Mouse (Mus musculus): ENCODE measurements around the gene Ptprg. TPM values are rescaled to one million over a fixed set of nuclear protein-coding genes. Genes with fewer than 3 reads are reported as not detected.

Ptprg gene
- total and polyA plus RNA-seq, 3 experiments, result 25.1 to 57.1 (median 54.0) TPM

DNA sequence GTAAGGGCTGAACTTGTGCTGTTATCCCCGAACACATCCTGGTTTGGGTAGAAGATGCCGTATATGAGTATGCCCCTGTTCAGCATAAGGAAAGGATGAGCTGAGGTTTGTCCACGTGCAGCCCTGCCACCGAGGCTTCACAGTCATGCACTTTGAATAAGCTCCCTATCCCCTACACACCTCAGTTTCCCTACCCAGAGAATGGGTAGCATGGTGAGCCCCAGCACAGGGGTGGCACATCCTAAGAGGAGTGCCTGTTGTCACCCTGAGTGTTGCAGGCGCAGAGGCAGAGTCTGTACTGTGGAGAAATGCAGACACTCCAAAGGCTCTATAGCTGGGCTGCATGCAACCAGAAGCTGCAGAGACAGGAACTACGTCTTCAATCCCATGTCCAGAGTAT, 599.4 kb downstream of the Ptprg start:
- DNase-seq, result no peak
- no peak overlapping the region for H3K9ac ChIP-seq (ENCODE audit: low read depth, low read length)
- no peaks in the 10 kb centered on the region for H3K27me3 ChIP-seq (ENCODE audit: control insufficient read depth, insufficient read depth, low read length)
- TF ChIP-seq EP300 (IDR thresholded peaks at IDR 0.05; ENCODE audit: insufficient read depth, low read depth, low read length) (no peak), POLR2A (IDR thresholded peaks at IDR 0.05; ENCODE audit: insufficient read depth, low read depth, low read length) (no peak), CTCF (IDR thresholded peaks at IDR 0.05) (no peak)
- no peaks in the 10 kb centered on the region for H3K4me1 ChIP-seq (ENCODE audit: control insufficient read depth, insufficient read depth, low read length)
- WGBS, result 94% methylated on average over 6 of the region's 6 CpGs
- H3K36me3 ChIP-seq (ENCODE audit: control insufficient read depth, insufficient read depth, low read length), result no peaks in the 10 kb centered on the region
- no peaks in the 10 kb centered on the region for H3K79me2 ChIP-seq (replicated peaks; ENCODE audit: control insufficient read depth, insufficient read depth, low read length)
- no peak overlapping the region for H3K4me3 ChIP-seq
- intact Hi-C loops (cut with DNase I), result loop anchor here (2.0 kb wide), 1 partner anchor 378 kb away; no protein-coding TSS in a partner anchor
- no peak overlapping the region for H3K27ac ChIP-seq

DNA sequence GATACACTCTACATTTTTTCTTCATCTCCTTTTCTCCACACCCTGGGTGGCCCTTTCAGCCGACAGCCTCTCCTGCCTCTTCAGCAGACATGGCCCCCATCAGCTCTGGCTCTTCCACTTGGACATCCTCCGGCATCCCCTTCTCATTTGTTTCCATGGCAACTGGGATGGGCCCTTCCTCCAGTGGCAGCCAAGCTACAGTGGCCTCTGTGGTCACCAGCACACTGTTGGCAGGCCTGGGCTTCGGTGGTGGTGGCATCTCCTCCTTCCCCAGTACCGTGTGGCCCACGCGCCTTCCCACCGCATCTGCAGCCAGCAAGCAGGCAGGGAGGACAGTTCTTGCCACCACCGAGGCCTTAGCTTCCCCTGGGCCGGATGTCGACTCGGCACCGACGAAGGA, 600.3 kb downstream of the Ptprg start:
- TF ChIP-seq POLR2A (IDR thresholded peaks at IDR 0.05; ENCODE audit: insufficient read depth, low read depth, low read length) (no peak), EP300 (IDR thresholded peaks at IDR 0.05; ENCODE audit: insufficient read depth, low read depth, low read length) (no peak), CTCF (IDR thresholded peaks at IDR 0.05) (no peak)
- Histone ChIP-seq H3K27me3 (ENCODE audit: control insufficient read depth, insufficient read depth, low read length) (no peaks in the 10 kb centered on the region), H3K36me3 (ENCODE audit: control insufficient read depth, insufficient read depth, low read length) (no peaks in the 10 kb centered on the region), H3K9ac (ENCODE audit: low read depth, low read length) (no peak overlapping the region), H3K4me1 (ENCODE audit: control insufficient read depth, insufficient read depth, low read length) (no peaks in the 10 kb centered on the region), H3K27ac (no peak overlapping the region), H3K4me3 (no peak overlapping the region), H3K79me2 (replicated peaks; ENCODE audit: control insufficient read depth, insufficient read depth, low read length) (no peaks in the 10 kb centered on the region)
- intact Hi-C loops (cut with DNase I), result loop anchor here (2.0 kb wide), 1 partner anchor 377 kb away; no protein-coding TSS in a partner anchor
- WGBS, result 90% methylated on average over 13 of the region's 13 CpGs
- DNase-seq, result no peak

DNA sequence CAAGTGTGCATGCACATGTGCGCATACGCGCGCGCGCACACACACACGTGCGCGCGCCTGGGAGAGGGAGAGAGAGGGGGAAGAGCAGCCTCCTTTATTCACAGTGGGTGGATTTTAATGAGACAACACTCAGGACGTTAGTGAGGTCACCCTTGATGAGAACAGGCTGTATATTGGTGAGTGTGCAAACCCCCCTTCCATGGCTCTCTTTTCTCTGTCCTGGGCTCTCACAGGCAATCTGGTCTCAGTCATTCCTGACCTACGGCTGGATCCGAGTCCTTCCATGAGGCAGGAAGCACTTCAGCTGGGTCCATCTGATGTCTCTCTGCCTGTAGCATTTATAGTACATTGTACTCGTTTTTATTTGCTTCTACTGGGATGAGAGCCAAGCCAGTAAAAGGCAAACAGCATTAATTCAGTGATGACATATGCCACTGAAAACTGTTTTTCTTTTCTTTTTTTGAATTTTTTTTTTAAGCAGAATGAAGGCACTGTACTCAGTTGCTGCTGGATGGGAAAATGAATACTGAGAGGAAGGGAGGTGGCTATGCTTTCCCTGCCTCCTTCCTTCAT, 608.5 kb downstream of the Ptprg start:
- DNase-seq, result no peak
- no peaks in the 10 kb centered on the region for H3K4me1 ChIP-seq (ENCODE audit: control insufficient read depth, insufficient read depth, low read length)
- no peak overlapping the region for H3K4me3 ChIP-seq
- H3K27me3 ChIP-seq (ENCODE audit: control insufficient read depth, insufficient read depth, low read length), result no peaks in the 10 kb centered on the region
- H3K9ac ChIP-seq (ENCODE audit: low read depth, low read length), result no peak overlapping the region
- no peak overlapping the region for H3K27ac ChIP-seq
- intact Hi-C loops (cut with DNase I), result no loop called here
- 78% methylated on average over 14 of the region's 14 CpGs for whole genome bisulfite sequencing
- TF ChIP-seq CTCF (IDR thresholded peaks at IDR 0.05) (no peak), EP300 (IDR thresholded peaks at IDR 0.05; ENCODE audit: insufficient read depth, low read depth, low read length) (no peak), POLR2A (IDR thresholded peaks at IDR 0.05; ENCODE audit: insufficient read depth, low read depth, low read length) (no peak)
- H3K36me3 ChIP-seq (ENCODE audit: control insufficient read depth, insufficient read depth, low read length), result no peaks in the 10 kb centered on the region
- H3K79me2 ChIP-seq (replicated peaks; ENCODE audit: control insufficient read depth, insufficient read depth, low read length), result no peaks in the 10 kb centered on the region

DNA sequence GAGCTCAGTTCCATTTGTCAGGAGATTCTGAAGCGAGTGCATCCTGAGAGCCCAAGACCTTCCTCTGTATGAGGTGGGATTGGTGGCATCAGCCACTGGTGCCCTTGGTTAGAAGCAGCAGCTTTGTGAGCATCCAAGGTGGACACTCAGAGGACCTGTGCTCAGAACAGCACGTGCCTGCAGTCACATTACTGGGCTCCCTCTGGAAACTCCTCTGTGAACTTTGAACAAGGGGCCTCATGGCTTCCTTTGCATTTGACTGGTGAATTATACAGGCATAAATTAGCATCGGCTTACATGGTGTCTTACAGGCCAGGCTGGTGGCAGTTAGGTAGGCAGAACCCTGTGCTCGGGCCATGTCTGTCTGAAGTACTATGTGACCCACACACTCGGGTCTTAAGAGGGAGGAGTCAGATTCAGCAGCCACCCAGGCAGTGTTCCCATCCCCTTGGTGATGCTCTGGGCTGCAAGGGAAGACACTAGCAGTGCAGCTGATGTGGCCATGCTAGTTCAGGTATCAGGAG, 609.1 kb downstream of the Ptprg start:
- H3K27me3 ChIP-seq (ENCODE audit: control insufficient read depth, insufficient read depth, low read length), result no peaks in the 10 kb centered on the region
- intact Hi-C loops (cut with DNase I), result no loop called here
- WGBS, result 84% methylated on average over 5 of the region's 5 CpGs
- no peak overlapping the region for H3K9ac ChIP-seq (ENCODE audit: low read depth, low read length)
- TF ChIP-seq CTCF (IDR thresholded peaks at IDR 0.05) (no peak), POLR2A (IDR thresholded peaks at IDR 0.05; ENCODE audit: insufficient read depth, low read depth, low read length) (no peak), EP300 (IDR thresholded peaks at IDR 0.05; ENCODE audit: insufficient read depth, low read depth, low read length) (no peak)
- no peak for DNase-seq
- H3K36me3 ChIP-seq (ENCODE audit: control insufficient read depth, insufficient read depth, low read length), result no peaks in the 10 kb centered on the region
- H3K4me3 ChIP-seq, result no peak overlapping the region
- no peaks in the 10 kb centered on the region for H3K4me1 ChIP-seq (ENCODE audit: control insufficient read depth, insufficient read depth, low read length)
- no peak overlapping the region for H3K27ac ChIP-seq
- no peaks in the 10 kb centered on the region for H3K79me2 ChIP-seq (replicated peaks; ENCODE audit: control insufficient read depth, insufficient read depth, low read length)

DNA sequence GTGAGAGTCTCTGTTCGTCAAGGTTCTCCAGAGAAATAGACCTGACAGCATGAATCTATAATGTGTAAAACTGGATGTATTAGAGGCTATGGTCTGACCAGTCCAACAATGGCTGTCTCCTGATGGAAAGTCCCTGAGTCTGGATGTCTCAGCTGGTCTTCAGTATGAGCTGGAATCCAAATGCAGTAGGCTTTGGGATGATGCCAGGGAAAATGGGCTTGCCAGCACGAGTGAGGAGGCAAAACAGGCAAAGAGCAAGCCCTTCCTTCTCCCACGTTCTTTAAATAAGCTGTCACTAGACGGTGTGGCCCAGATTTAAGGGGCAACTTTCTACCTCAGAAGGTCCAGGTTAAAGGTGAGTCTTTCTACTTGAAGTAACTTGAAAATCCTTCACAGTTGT, 609.9 kb downstream of the Ptprg start:
- intact Hi-C loops (cut with DNase I), result no loop called here

DNA sequence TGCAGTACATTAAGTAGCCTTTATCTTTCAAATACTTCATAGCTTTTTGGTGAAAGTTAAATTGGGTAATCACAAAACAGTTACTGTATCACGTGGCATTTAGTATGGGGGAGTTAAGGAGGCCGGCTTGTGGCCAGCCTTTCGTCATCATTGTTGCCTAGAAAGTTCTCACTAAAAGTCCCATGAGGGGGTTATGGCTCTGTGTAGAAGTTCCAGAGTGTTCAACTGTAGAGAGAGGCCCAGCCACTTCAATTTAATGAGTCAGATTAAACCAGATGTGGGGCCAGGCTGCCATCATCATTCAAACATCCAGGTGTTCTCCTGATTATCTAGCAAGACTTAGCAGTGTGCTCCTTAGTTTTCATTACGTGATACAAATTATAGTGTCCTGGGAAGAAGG, 613.9 kb downstream of the Ptprg start:
- H3K36me3 ChIP-seq (ENCODE audit: control insufficient read depth, insufficient read depth, low read length), result no peaks in the 10 kb centered on the region
- no peak overlapping the region for H3K9ac ChIP-seq (ENCODE audit: low read depth, low read length)
- peak in 1 of 2 experiments; percentile 7 for DNase-seq
- H3K79me2 ChIP-seq (replicated peaks; ENCODE audit: control insufficient read depth, insufficient read depth, low read length), result no peaks in the 10 kb centered on the region
- H3K27me3 ChIP-seq (ENCODE audit: control insufficient read depth, insufficient read depth, low read length), result no peaks in the 10 kb centered on the region
- no peak overlapping the region for H3K4me3 ChIP-seq
- intact Hi-C loops (cut with DNase I), result no loop called here
- H3K4me1 ChIP-seq (ENCODE audit: control insufficient read depth, insufficient read depth, low read length), result no peaks in the 10 kb centered on the region
- TF ChIP-seq CTCF (IDR thresholded peaks at IDR 0.05) (no peak), EP300 (IDR thresholded peaks at IDR 0.05; ENCODE audit: insufficient read depth, low read depth, low read length) (no peak), POLR2A (IDR thresholded peaks at IDR 0.05; ENCODE audit: insufficient read depth, low read depth, low read length) (no peak)
- H3K27ac ChIP-seq, result no peak overlapping the region
- whole genome bisulfite sequencing, result 73% methylated on average over 4 of the region's 4 CpGs

More for the DNA sequence above, 609.9 kb downstream of the Ptprg start:
- H3K4me3 ChIP-seq, result no peak overlapping the region
- peak in 1 of 2 experiments; percentile 9 for DNase-seq
- H3K27me3 ChIP-seq (ENCODE audit: control insufficient read depth, insufficient read depth, low read length), result no peaks in the 10 kb centered on the region
- no peak for TF ChIP-seq EP300 (IDR thresholded peaks at IDR 0.05; ENCODE audit: insufficient read depth, low read depth, low read length)
- no peak for TF ChIP-seq CTCF (IDR thresholded peaks at IDR 0.05)
- no peak for TF ChIP-seq POLR2A (IDR thresholded peaks at IDR 0.05; ENCODE audit: insufficient read depth, low read depth, low read length)
- H3K27ac ChIP-seq, result no peak overlapping the region
- WGBS, result 52% methylated on average over 4 of the region's 4 CpGs
- H3K79me2 ChIP-seq (replicated peaks; ENCODE audit: control insufficient read depth, insufficient read depth, low read length), result no peaks in the 10 kb centered on the region
- no peak overlapping the region for H3K9ac ChIP-seq (ENCODE audit: low read depth, low read length)
- H3K36me3 ChIP-seq (ENCODE audit: control insufficient read depth, insufficient read depth, low read length), result no peaks in the 10 kb centered on the region
- no peaks in the 10 kb centered on the region for H3K4me1 ChIP-seq (ENCODE audit: control insufficient read depth, insufficient read depth, low read length)
